Mouse (Mus musculus): ENCODE measurements around the gene Olfr128.
"Not testable (repeated sequence)": the region's sequence is repeated elsewhere in the genome, so short reads cannot be mapped to it uniquely, and the experiment has no call there.

Olfr128 gene

GRCm38 (mm10) chr17:37920248-37920647 is at the start of gene Olfr128:
Olfr128 (plus strand) TSS chr17:37920548.
- no peak for DNase-seq (ENCODE audit: low spot score in 2 of 2)

- no peak for DNase-seq (ENCODE audit: low spot score in 2 of 2)
Observed at GRCm38 (mm10) chr17:37873830-37874229, 46.5 kb upstream of the Olfr128 start.

- DNase-seq (ENCODE audit: low spot score in 2 of 2), result no peak
Observed at GRCm38 (mm10) chr17:37900137-37900536, 20.2 kb upstream of the Olfr128 start, which contains the start of gene Olfr127. Olfr127 (plus strand) TSS chr17:37900437.

- not testable (repeated sequence) for DNase-seq (ENCODE audit: low spot score in 2 of 2)
Observed at GRCm38 (mm10) chr17:37906821-37907220, 13.5 kb upstream of the Olfr128 start.

- DNase-seq (ENCODE audit: low spot score in 2 of 2), result no peak
Observed at GRCm38 (mm10) chr17:37952979-37953378, 32.6 kb downstream of the Olfr128 start, which contains the start of gene Olfr761. Olfr761 (minus strand) TSS chr17:37953079.

- no peak for DNase-seq (ENCODE audit: low spot score in 2 of 2)
Observed at GRCm38 (mm10) chr17:37973591-37973990, 53.2 kb downstream of the Olfr128 start.

Measured in urinary bladder, postnatal 36 days (tissue).